Mouse (Mus musculus) limb, embryonic 14.5 days (tissue): ENCODE measurements around the gene Sphk1. TPM values are rescaled to one million over a fixed set of nuclear protein-coding genes. Genes with fewer than 3 reads are reported as not detected.
A peak's percentile ranks its signal among the peaks of the same experiment; 100 is the strongest.

Experiments
- ATAC-seq: fragments of 200-750 bp; cut with Nextera tagmentation; 2 replicates; pipeline ENCODE4 v1.8.0; 2017; ENCODE audit warnings: low read depth, moderate number of reproducible peaks, moderate TSS enrichment; ENCODE audit not compliant: low FRiP score
- DNase-seq: peaks from one replicate; pipeline ENCODE4 v3.0.0-alpha.2; 2015; ENCODE audit warnings: low spot score
- H3K27ac ChIP-seq: fragments of 300-500 bp; sonication (generic); replicated peaks from 2 replicates; pipeline ENCODE4 v1.5.1; 2014; ENCODE audit warnings: low read depth, mild to moderate bottlenecking, low read length, moderate library complexity, mixed read lengths
- H3K27me3 ChIP-seq: fragments of 300-500 bp; sonication (generic); 2 replicates; pipeline ENCODE4 v1.6.1; 2014; ENCODE audit warnings: low read length, mixed read lengths; ENCODE audit not compliant: control insufficient read depth, insufficient read depth
- H3K36me3 ChIP-seq: fragments of 300-500 bp; sonication (generic); 2 replicates; pipeline ENCODE4 v1.6.1; 2014; ENCODE audit warnings: mild to moderate bottlenecking, low read length, moderate library complexity, mixed read lengths; ENCODE audit not compliant: control insufficient read depth, insufficient read depth
- H3K4me1 ChIP-seq: fragments of 300-500 bp; sonication (generic); 2 replicates; pipeline ENCODE4 v1.6.1; 2014; ENCODE audit warnings: antibody characterized with exemption, low read length, mixed read lengths; ENCODE audit not compliant: control insufficient read depth, insufficient read depth
- H3K4me2 ChIP-seq: fragments of 300-500 bp; sonication (generic); replicated peaks from 2 replicates; pipeline ENCODE4 v1.6.1; 2014; ENCODE audit warnings: low read depth, mild to moderate bottlenecking, low read length, moderate library complexity; ENCODE audit not compliant: severe bottlenecking
- H3K4me3 ChIP-seq: fragments of 300-500 bp; sonication (generic); replicated peaks from 2 replicates; pipeline ENCODE4 v1.5.1; 2014; ENCODE audit warnings: low read length
- H3K9ac ChIP-seq: fragments of 300-500 bp; sonication (generic); 2 replicates; pipeline ENCODE4 v1.6.1; 2014; ENCODE audit warnings: mild to moderate bottlenecking, low read depth, low read length, moderate library complexity; ENCODE audit not compliant: severe bottlenecking
- H3K9me3 ChIP-seq: fragments of 300-500 bp; sonication (generic); 2 replicates; pipeline ENCODE4 v1.6.1; 2016; ENCODE audit warnings: low read length; ENCODE audit not compliant: control insufficient read depth
- POLR2A ChIP-seq: fragments of 200-500 bp; IDR thresholded peaks from 2 replicates; pipeline ENCODE4 v1.8.0; 2012; ENCODE audit warnings: inconsistent platforms, mild to moderate bottlenecking, moderate library complexity, borderline replicate concordance; ENCODE audit not compliant: insufficient read depth, insufficient read length; ENCODE audit errors: extremely low read depth
- WGBS: fragments of 180-500 bp; shearing (Covaris S2); extraction: QIAGEN DNeasy Blood & Tissue Kit; methylation state at CpG from one replicate; pipeline ENCODE4 v1.1.7; 2014; 5-methylcytosine and 5-hydroxymethylcytosine counted together
- polyA plus RNA-seq, 2 experiments: library from polyadenylated mRNA; depleted of rRNA in 1 of 2; stranded (reverse) in 1 of 2; unstranded in 1 of 2; fragments of >200 nt; fragmentation: Nextera tagmentation in 1 of 2; extraction: Ambion mirVana in 1 of 2; gene quantifications; 2 replicates each; pipeline versions ENCODE4 v1.2.1 to v1.2.3; 2012 to 2014

Sphk1 gene
- polyA plus RNA-seq, 2 experiments: 3.4 to 3.8 TPM

- no peaks in the 10 kb centered on the region for H3K36me3 ChIP-seq
- DNase-seq (peak; percentile 82), ATAC-seq (peak; percentile 92)
- H3K27me3 ChIP-seq: no peaks in the 10 kb centered on the region
- H3K27ac ChIP-seq: peak within 1 kb of the TSS; percentile 88
- no peak for TF ChIP-seq POLR2A
- H3K9me3 ChIP-seq: no peaks in the 10 kb centered on the region
- peaks cover 13% of the 10 kb centered on the region for H3K4me1 ChIP-seq
- H3K9ac ChIP-seq: peak within 1 kb of the TSS; percentile 88
- peak within 1 kb of the TSS; percentile 92 for H3K4me3 ChIP-seq
- H3K4me2 ChIP-seq: peak within 1 kb of the TSS; percentile 79
- 2% methylated on average over 27 of the region's 51 CpGs for WGBS
These were observed 50.7 kb downstream of the Sphk1 start, which contains the start of gene Ube2o for GRCm38 (mm10) chr11:116581376-116581814. Gene Ube2o, minus strand, starts transcription at chr11:116581447.

GRCm38 (mm10) chr11:116585682-116586081 lies 55.0 kb downstream of the Sphk1 start:
- DNase-seq (no peak), ATAC-seq (no peak)
- H3K4me2 ChIP-seq: no peak overlapping the region
- no peak overlapping the region for H3K27ac ChIP-seq
- no peak overlapping the region for H3K4me3 ChIP-seq
- no peaks in the 10 kb centered on the region for H3K36me3 ChIP-seq
- H3K9ac ChIP-seq: no peak overlapping the region
- no peaks in the 10 kb centered on the region for H3K9me3 ChIP-seq
- TF ChIP-seq POLR2A: no peak
- 69% methylated on average over 6 of the region's 6 CpGs for WGBS
- no peaks in the 10 kb centered on the region for H3K27me3 ChIP-seq
- H3K4me1 ChIP-seq: peaks cover 11% of the 10 kb centered on the region; the same call in 1 of the 2 replicates

Other genes starting within 250 kb of the Sphk1 start
- gene Galr2, start 250.0 kb upstream of the Sphk1 start, polyA plus RNA-seq (2012; rRNA removed): 0.24 and 0.59 TPM in 2 replicates
- gene Galr2, start 250.0 kb upstream of the Sphk1 start, polyA plus RNA-seq (2014; fragmentation: Nextera tagmentation; extraction: Ambion mirVana): 0.33 and 0.37 TPM in 2 replicates
- gene Exoc7, start 223.7 kb upstream of the Sphk1 start, polyA plus RNA-seq (2012; rRNA removed): 57.7 and 66.7 TPM in 2 replicates
- 72.0 and 72.7 TPM in 2 replicates for gene Exoc7, start 223.7 kb upstream of the Sphk1 start, polyA plus RNA-seq (2014; fragmentation: Nextera tagmentation; extraction: Ambion mirVana)
- gene Foxj1, start 195.5 kb upstream of the Sphk1 start, polyA plus RNA-seq (2012; rRNA removed): 0.85 and 0.88 TPM in 2 replicates
- gene Foxj1, start 195.5 kb upstream of the Sphk1 start, polyA plus RNA-seq (2014; fragmentation: Nextera tagmentation; extraction: Ambion mirVana): 0.14 TPM in 1 of 2 replicates, not detected in the other
- 20.1 and 23.2 TPM in 2 replicates for gene Rnf157, start 117.9 kb upstream of the Sphk1 start, polyA plus RNA-seq (2012; rRNA removed)
- gene Rnf157, start 117.9 kb upstream of the Sphk1 start, polyA plus RNA-seq (2014; fragmentation: Nextera tagmentation; extraction: Ambion mirVana): 17.3 and 19.7 TPM in 2 replicates
- 131 and 148 TPM in 2 replicates for gene Ubald2, start 96.8 kb upstream of the Sphk1 start, polyA plus RNA-seq (2012; rRNA removed)
- gene Ubald2, start 96.8 kb upstream of the Sphk1 start, polyA plus RNA-seq (2014; fragmentation: Nextera tagmentation; extraction: Ambion mirVana): 46.2 and 48.6 TPM in 2 replicates
- 0.09 and 0.33 TPM in 2 replicates for gene Qrich2, start 64.7 kb upstream of the Sphk1 start, polyA plus RNA-seq (2012; rRNA removed)
- gene Qrich2, start 64.7 kb upstream of the Sphk1 start, polyA plus RNA-seq (2014; fragmentation: Nextera tagmentation; extraction: Ambion mirVana): 0.17 and 0.36 TPM in 2 replicates
- gene Prpsap1, start 36.7 kb upstream of the Sphk1 start, polyA plus RNA-seq (2012; rRNA removed): 134 and 144 TPM in 2 replicates
- 148 and 157 TPM in 2 replicates for gene Prpsap1, start 36.7 kb upstream of the Sphk1 start, polyA plus RNA-seq (2014; fragmentation: Nextera tagmentation; extraction: Ambion mirVana)
- 29.7 and 33.4 TPM in 2 replicates for gene Ube2o, start 50.5 kb downstream of the Sphk1 start, polyA plus RNA-seq (2012; rRNA removed)
- 18.7 and 25.5 TPM in 2 replicates for gene Ube2o, start 50.5 kb downstream of the Sphk1 start, polyA plus RNA-seq (2014; fragmentation: Nextera tagmentation; extraction: Ambion mirVana)
- 0.13 and 0.17 TPM in 2 replicates for gene Aanat, start 55.5 kb downstream of the Sphk1 start, polyA plus RNA-seq (2012; rRNA removed)
- gene Aanat, start 55.5 kb downstream of the Sphk1 start, polyA plus RNA-seq (2014; fragmentation: Nextera tagmentation; extraction: Ambion mirVana): not detected in 2 replicates
- 11.4 and 15.0 TPM in 2 replicates for gene Rhbdf2, start 96.1 kb downstream of the Sphk1 start, polyA plus RNA-seq (2012; rRNA removed)
- 5.0 and 5.5 TPM in 2 replicates for gene Rhbdf2, start 96.1 kb downstream of the Sphk1 start, polyA plus RNA-seq (2014; fragmentation: Nextera tagmentation; extraction: Ambion mirVana)
- gene Prcd, start 122.6 kb downstream of the Sphk1 start, polyA plus RNA-seq (2012; rRNA removed): 0.38 and 0.85 TPM in 2 replicates
- gene Prcd, start 122.6 kb downstream of the Sphk1 start, polyA plus RNA-seq (2014; fragmentation: Nextera tagmentation; extraction: Ambion mirVana): 1.2 and 1.4 TPM in 2 replicates
- 12.1 and 12.3 TPM in 2 replicates for gene Cygb, start 123.4 kb downstream of the Sphk1 start, polyA plus RNA-seq (2012; rRNA removed)
- gene Cygb, start 123.4 kb downstream of the Sphk1 start, polyA plus RNA-seq (2014; fragmentation: Nextera tagmentation; extraction: Ambion mirVana): 11.7 and 13.4 TPM in 2 replicates
- not detected in 2 replicates for gene St6galnac1, start 244.6 kb downstream of the Sphk1 start, polyA plus RNA-seq (2012; rRNA removed)
- gene St6galnac1, start 244.6 kb downstream of the Sphk1 start, polyA plus RNA-seq (2014; fragmentation: Nextera tagmentation; extraction: Ambion mirVana): not detected in 2 replicates